Mouse (Mus musculus): ENCODE measurements around the gene Sh3bgrl2.
"Not testable (repeated sequence)": the region's sequence is repeated elsewhere in the genome, so short reads cannot be mapped to it uniquely, and the experiment has no call there.

Gene Sh3bgrl2

DNA sequence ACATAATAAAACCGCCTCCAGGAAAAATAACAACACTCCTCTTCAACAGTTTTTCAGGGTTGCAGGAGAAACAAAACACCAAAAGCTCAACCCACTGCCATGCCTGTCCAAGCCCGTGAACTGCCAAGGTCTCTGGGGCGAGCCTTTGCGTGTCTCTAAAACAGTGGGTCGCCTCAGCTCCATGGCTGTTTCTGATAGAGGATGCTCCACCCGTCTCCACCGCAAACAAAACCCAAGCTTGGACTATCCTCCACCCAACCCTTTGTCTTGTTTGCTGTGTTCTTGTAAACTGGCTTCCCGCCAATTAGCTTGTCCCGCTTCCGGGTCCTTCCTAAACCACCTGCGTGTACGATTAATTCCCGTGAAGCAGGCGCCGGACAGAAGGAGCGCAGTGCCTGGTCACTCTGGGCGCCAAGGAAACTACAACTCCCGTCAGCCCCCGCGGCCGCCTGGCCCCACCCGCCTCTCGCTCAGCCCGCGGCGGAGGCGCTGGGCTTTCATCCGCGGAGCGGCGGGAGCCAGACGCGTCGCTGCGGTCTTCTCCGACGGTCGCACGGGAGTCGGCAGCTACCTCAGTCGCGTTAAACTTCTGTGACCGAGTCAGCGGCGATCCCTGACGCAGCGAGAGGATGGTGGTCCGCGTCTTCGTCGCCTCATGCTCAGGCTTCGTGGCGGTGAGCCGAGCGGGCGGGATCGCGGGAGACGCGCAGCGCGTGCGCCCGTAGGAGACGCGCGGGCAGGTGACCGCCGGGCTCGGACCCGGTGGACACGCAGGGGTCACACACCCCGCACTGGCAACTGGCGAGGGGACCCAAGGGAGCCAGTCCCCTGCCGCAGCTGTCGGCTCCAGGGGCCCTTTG is at the start of gene Sh3bgrl2:
TSS of gene Sh3bgrl2 (plus strand) at position 498 of the 860 bp plus-strand sequence.
- peak; percentile 60 for DNase-seq

DNA sequence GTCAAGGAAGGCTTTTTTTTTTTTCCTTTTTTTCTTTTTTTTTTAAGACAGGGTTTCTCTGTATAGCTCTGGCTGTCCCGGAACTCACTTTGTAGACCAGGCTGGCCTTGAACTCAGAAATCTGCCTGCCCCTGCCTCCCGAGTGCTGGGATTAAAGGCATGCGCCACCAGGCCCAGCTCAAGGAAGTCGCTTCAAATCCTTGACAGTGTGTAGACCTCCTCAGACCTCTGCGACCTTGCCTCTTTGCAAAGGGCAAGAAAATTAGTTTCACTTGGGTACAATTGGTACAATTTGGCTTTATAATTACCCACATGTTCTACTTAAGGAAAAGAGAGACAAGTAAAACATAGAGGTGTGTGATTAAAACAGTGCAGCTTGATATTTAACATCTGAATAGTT is 29.0 kb upstream of the Sh3bgrl2 start:
- not testable (repeated sequence) for DNase-seq

DNA sequence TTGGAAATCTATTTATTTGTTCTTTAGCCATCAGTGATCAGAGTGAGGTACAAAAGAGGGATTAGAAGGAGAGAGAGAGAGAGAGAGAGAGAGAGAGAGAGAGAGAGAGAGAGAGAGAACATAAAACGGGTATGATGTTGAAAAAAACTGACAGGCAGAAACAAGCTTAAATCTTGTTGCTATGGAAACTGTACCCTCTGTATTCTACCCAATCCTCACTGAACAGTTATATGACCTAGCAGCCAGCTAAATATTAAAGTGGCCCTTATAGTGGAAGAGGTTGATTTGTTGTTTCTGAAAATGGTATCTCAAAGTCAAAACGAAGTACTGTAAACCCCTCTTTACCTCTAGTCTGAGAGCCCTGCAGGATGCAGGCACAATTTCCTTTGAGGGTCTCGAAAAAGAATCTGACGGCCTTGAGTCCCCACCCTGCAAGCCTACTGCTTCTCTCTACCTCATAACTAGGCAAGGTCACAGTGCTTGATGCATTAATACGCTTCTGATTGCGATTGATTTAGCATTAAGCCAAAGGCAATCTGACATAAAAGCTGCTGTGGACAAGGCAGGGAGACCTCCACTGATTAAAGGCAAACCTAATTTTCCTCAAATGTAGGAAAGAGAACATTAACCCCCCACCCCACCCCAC is 28.5 kb upstream of the Sh3bgrl2 start:
- no peak for DNase-seq

DNA sequence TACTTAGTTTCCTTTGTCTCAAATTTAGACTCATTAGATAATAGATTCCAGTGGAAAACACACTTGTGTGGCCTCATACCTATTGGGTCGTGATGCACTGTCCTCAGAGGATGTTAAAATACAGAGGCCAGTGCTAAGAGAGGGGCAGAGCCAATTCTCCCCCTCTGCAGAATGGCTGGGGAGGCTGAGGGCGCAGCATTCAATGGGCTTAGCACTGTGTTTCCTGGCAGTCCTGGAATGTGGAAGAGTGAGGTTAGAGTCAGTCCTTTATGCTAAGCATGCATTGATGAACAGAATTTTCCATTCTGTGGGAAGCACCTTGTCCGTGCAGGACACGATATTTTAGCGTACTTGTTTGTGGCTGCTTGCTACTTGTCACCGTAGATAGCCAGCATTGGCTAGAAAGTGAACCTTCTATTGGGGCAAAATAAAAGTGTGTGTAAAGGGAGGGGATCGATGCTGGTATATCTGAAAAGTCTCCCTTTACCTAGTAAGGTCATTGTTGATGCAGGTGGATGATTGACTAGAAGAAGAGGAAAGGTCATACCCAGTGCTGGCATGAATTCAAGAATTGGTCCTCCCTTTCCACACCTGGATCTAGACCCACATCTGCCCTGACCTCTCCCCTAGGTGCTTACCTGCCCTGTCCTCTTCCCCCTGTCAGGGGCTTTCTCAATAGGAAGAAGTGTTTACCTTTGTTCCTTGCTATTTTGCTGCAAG is 20.6 kb upstream of the Sh3bgrl2 start:
- no peak for DNase-seq

DNA sequence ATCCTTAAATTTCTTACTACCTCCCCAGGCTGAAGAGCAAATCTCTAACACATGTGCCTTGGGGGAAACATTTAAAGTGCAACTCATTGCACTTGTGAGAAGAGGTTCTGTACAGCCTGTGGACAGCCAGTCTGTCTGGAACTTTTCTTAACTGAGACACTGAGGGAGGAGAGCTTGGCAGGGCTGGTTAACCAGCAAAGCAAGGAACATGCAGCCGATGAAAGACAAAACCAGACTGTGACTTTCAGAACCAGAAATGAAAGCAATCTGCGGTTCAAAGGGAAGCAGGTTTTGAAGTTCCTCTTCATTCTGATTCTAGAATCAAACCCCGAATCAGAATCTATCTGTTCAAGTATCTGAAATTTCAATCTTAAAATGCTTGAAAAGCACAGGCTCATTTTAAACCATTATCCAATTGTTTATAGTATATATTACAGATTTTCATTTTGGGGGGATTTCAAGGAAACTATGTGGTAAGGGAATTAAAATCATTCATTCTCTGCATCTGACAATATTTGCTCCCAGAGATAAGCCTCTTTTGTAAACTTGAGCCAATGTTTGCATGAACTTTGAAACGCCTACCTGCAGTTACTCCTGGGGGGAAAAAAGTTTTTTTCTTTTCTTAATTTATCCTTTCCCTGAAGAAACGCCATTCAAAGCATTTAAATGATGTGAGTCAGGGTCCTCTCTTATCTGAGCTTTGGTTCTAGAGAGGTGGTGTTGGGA is 14.9 kb upstream of the Sh3bgrl2 start:
- DNase-seq: no peak

DNA sequence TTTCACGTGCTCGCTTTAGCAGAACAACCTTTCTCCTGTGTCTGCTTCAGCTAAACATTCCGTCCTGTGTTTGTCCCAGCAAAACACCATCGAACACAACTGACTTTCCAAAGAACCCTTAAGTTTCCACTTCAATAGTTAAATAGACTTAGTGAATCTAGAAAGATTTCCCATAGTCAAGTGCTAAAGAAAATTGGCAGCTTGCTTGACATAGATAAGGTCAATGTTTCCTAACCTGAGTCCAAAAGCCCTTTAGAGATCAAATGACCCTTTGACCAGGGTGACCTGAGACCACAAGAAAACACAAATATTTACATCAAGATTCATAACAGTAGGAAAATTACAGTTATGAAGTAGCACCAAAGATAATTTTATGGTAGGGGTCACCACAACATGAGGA is 11.2 kb upstream of the Sh3bgrl2 start:
- no peak for DNase-seq

DNA sequence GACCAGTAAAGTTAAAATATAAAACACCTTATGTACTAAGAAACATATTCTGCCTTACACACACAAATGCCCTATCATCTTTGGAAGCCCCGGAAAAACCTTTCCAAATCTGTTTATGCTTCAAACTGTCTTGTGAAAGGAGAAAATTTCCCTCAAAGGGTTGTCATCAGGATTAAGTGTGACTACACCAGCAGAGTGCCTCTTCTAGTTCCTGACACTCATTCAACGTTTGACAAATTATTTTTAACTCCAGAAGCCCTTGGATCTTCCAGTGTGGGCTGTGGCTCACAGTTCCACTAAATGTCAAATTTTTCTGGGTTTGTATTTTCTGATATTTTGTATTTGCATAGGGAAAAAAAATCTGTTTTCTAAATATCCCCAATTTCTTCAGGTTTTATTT is 10.6 kb upstream of the Sh3bgrl2 start:
- DNase-seq: no peak

DNA sequence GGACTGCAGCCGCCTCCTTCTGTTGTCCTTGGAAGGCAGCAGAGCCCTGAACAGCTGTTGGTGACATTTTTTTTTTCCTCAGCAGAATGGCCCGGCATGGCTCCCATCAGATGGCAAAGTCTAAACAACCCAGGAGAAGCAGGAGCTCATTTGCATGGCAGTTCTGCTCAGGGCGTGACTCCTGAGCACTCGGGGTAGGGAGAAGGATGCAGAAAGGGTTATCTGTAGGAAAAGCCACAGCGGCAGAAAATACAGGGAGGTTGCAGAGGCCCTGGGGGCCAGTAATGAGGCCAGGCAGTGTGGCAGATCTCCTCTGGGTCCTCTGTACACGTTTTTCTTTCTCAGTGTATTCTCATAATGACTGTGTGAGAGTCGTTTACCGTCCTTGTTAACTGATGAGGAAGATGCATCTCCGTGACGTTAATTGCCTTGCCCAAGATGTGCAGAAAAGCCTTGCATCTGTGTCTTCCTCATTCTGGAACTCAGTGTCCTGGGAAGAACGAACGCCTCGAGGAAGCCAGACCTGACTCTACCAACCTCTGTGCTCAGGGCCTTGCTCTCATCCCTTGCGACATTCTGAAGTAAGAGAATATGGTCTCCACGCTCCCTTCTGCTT is 10.1 kb upstream of the Sh3bgrl2 start:
- no peak for DNase-seq

DNA sequence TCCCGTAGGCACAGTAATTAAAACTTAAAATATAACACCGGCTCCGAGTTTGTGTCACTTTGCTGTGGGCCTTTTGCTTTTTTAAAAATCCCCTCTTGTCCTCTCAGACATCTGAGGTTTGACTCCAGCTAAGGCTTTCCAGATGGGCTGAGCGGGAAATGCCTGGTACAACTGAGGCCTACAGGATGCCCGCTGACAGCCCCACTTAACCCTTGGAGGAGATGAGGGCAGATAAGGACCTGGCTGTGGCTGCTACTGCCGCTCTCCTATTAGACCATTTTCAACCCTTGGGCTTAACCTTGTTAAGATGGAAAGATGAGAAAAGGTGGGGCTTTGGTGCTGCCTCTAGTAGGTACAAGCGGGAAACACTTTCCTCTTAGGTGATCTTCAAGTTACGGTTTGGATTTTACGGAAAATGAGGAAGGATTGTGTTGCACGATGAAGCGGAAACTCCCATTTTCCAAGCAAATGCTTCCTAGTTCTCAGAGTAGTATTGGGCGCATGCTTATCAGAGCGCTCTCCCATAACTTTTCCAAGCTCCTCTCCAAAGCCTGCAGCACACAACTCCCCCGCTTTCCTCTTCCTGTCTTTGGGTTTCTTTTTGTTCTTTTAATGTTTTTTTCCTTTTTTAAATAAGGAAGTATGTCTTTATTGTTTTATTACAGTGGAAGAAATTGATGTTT is 8.2 kb upstream of the Sh3bgrl2 start:
- DNase-seq: no peak

DNA sequence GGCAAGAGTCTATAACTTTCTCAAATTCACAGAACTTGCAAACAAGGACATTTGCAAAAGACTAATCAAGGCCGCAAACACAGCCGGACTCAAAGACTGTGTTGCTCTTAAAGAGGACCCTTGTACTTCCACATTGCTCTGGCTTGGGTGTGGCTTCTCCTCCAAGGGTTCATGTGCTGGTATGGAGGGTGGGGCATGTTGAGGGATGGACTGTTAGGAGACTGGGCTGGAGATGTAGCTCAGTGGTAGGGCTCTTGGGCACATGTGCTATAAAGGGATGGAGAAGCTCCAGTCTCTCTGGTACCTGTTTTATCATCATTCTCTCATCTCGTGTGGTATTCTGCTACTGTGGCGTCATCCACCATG is 7.7 kb upstream of the Sh3bgrl2 start:
- DNase-seq: no peak

DNA sequence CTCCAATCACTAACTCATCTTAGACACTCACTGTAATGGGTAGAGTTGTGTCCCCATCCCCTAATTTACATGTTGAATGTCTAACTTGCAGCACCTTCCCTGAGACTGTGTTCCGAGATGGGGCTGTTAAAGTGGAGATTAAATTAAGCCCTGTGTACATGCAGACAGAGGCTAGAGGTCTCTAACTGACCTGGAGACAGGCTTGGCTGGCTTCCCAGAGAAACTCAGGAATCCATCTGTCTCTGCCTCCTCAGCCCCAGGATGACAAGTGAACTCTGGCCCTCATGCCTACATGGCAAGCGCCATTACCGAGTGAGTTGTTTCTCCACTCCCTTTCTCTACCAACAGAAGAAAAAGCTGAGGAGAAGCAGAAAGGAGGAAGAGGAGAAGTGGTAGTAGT is 7.2 kb upstream of the Sh3bgrl2 start:
- no peak for DNase-seq

DNA sequence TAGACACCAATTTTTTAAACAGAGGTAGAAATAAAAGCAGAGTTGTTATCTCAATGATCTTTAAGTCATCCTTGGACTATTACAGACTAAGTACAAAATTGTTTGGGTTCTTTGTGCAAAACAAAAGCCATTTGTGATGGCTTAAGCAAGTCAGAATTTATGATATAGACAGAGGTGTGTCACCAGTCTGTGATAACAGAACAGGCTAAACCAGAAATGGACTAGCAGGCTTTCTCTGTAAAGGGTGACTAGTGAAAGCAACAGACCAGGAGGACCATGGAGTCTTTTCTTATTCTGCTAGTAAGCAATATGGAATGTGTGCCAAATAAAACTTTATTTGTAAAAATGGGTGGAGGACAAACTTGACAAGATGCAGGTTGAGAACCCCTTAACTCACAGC is 2.9 kb upstream of the Sh3bgrl2 start:
- no peak for DNase-seq

DNA sequence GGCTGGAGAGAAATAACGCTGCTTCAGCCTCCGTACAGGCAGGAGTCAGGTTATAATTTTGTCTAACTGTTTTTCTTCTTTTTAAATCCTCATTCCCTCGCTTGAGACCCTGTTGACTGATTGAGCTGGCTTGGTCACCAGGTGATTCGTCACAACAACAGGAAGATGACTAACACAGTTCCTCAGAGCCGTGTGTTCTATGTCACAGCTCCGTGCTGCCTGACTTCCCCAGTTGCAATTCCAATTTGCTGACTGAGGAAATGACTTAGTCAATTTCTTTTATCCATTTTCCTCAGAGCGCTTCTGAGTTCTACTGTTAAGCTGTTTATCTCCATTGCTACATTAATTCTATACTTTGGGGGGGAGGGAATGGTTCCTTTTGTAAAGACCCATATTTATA is 1.8 kb upstream of the Sh3bgrl2 start:
- no peak for DNase-seq

DNA sequence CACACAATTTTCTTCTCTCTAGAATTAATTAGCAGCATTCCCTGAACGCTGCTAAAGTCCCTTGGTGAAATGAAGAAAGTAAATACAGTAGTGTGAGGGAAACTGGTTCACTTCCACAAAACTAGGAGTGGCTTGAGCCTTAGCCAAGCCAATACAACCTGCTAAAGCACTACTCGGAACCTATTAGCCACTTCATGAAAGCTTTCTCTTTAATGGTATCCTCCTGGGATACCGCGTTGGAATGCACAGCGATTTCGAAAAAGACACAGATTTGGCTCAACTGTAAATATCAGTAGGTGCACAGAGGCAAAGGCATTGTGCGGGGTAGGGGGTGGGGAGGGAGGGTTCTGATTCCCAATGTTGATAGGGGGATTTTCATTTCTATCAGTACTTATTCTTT is 898 bp upstream of the Sh3bgrl2 start:
- DNase-seq: no peak

DNA sequence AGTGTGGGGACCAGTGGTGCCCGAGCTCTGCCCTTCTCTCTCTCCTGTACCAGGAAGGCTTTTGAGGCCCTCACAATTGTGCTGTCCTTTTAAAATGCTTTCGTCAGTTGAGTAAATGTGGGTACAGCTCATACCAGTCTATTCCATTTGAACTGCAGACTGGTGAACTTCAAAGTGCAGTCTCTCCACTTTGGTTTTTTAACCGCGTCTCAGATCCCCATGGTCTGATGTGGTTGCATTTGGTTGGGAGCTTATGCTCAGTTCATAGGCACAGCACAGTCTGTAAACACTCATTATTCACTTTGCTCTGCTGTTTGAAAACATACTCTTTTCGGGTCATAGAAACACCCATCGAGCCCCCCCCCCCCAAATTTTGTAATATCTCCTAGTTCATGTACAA is 1.7 kb downstream of the Sh3bgrl2 start:
- DNase-seq: peak; percentile 7

DNA sequence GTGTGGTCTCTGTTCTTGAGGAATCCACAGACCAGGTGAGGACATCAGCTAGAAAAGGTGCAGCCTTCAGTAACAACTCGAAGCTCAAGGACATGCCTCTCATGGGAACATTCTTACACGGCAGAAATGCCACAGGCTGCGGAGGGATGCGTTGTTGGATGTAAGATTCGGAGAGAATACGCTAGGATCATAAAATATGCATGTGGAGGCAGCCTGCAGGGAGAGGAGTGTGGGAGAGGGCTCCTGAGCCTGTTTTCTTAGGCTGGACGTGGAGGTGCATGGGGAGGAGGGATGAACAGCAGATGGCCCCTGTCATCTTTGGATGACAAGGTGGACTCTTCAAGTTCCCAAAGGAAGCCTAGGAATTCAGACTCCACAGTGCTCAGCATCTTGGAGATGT is 3.0 kb downstream of the Sh3bgrl2 start:
- no peak for DNase-seq

DNA sequence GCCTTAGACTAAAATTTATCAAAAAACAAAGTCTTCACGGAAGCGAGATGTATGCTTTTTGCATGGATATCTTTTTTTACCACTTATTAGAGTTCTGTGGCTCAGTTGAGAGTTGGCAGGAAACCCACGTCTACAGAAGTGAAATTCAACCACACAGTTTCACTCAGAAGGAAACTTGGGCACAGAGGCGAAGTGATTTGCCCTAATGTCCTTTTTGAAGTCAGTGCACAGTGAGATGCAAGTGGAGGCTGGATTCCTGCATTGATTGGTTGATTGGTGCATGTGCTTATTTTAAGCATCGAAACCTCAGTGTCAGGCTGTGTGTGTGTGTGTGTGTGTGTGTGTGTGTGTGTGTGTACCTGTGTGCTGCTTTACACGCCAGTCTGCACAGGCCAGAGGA is 3.5 kb downstream of the Sh3bgrl2 start:
- DNase-seq: no peak

DNA sequence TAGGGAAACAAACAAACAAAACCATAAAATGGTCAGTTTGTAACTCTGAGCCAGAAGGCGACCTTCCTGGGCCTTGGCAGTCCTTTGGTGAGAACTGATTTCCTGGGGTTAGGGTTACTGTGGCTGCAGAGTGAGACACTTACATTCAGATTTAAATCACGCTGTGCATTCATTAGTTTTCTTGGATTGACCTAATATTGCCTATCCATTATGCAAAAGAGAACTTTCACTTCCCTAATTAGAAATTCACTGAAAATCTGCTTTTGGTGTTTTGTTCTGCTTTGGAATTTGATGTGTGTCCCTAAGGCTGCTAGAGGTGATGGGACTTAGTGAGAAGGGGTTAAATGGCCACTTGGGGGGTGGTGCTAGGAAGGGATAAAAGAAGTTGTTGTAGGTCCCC is 7.5 kb downstream of the Sh3bgrl2 start:
- DNase-seq: no peak

DNA sequence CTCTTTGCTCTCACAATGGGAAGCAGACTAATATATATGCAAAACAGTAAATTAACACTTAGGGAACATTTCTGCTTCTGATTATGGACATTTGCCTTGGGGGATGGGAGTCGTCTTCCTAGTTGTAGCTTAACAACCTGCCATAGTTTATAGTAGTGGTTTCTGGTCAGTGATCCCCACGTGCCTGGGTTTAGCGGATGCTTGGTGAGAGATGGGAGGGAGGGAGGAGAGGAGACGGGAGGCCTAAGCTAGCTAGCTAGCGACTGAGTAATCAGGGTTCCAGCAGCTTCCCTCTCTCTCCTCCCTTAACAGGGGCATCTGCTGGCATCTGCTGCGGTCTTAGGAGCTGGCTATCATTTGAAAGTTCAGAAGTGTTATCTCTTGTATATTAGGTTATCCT is 8.1 kb downstream of the Sh3bgrl2 start:
- no peak for DNase-seq

DNA sequence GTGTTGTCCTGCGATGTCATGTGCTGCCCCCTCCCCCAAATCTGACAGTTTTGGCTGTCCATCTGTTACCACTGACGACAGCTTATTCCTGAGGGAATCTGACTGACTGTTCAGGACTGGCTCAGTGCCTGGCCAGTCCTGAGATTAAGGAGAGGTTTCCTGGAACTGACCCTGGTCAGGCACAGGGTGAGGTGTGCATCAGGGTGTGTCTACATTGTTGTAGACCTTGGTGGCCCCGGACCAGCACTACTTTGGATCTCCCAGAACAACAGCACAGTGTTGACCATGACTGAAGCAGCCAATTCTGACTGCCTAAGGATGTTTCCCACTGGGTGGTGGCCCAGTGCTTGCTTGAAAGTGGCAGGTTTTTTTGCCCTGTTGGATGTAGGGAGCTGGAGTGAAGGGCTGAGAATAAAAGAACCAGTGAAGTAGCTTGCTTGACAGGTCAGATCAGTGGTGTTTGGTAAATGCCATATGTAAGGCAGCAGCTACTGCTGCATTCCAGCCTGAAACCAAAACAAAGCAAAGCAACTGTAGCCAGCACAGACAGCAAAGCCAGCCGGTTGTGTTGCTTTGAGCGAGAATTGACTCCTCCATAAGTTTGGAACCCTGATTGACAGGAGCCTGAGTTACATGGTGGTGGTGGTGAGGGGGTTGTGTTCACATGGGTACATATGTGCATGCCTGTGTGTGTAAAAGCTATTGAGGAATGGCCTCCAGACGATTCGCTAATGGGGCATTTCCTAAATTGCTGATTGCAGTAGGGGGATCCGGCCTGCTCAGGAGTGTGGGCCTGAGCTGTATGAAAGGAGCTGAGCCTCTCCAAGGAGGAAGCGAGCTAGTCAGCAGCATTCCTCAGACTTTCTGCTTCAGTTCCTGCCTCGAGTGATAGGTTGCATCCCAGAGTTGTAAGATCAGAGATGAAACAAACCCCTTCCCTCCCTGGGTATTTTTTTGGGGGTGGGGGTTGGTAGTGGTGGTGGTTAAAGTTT is 8.9 kb downstream of the Sh3bgrl2 start:
- DNase-seq: no peak

DNA sequence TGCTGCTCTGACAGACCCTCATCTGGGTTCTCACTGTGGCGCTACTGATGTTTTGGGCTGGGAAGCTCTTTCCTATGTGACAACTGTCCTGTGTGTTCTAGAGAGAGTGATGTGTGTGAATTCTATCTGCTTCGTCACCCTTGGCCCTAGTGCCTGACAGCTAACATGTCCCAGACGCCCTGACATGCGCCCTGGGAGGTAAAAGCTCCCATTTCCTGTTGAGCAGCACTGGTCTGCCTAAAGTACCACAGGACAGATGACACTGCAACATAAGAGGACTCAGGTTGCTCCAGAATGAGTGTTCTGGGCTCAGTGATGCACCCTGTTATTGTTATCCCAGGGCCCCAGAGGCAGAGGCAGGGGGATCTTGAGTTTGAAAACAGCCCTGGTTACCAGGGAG is 12.5 kb downstream of the Sh3bgrl2 start:
- no peak for DNase-seq
